Mouse (Mus musculus): ENCODE results near the gene Gm49711.
"Not testable (repeated sequence)": the region's sequence is repeated elsewhere in the genome, so short reads cannot be mapped to it uniquely, and the experiment has no call there.

Gene Gm49711

GRCm38 (mm10) chr16:92179306-92179705 is 121.2 kb downstream of the Gm49711 start:
- DNase-seq (ENCODE audit: low spot score in 2 of 2): no peak

DNA sequence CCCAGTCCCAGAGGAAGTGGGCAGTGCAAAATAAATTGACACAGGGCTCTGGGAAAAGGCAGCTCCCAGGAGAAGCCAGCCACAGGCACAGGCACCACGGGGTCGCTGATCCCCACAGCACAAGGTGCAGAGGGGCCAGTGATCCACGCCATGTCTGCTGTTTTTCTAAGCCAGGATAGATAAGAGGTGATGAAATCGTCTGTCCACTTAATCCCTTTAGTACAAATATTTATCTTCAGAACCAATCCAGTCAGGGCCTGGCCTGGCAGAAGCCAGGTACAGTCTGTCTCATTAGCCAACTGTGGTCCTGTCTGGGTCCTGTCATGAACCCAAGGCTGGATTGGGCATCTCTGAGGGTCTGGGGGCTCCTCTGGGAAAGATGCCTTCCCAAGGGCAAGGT is 125.4 kb downstream of the Gm49711 start:
- no peak for DNase-seq (ENCODE audit: low spot score in 2 of 2)

DNA sequence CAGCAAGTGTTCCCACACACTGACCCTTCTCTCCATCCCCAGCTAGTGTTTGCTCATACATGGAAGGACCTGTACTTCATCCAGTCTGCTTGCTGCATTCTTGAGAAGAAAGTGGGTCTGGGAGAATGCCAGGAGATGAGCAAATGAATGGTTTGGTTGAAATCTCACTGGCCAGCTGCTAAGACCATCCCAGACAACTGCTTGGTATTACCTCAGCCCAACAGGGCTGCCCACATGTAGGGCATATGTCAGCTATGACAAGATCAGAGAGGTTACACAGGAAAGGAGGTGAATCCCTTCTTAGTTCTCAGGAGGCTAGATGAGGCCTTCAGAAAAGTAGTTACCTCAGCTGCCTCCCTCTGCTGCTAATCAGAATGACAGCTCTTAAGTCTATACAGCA is 132.5 kb downstream of the Gm49711 start:
- DNase-seq (ENCODE audit: low spot score in 2 of 2): no peak

DNA sequence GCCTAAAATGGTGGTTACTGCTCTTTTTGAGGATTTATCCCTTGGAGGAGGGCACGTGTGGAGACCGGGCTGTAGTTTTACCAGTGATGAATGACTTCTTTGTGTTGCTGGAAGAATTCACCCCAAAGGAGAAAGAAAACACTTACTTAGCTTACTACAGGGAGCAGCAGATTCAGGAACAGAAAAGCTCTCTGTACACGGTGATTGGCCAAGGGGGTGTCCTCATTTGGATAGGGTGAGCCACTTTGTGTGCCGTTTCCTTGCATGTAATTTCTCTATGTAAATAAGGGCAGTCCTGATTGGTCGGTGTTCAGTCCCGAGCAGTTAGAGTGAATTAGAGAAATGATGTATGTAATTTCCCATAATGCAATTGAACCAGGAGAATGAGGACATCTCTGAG is 137.0 kb downstream of the Gm49711 start:
- no peak for DNase-seq (ENCODE audit: low spot score in 2 of 2)

DNA sequence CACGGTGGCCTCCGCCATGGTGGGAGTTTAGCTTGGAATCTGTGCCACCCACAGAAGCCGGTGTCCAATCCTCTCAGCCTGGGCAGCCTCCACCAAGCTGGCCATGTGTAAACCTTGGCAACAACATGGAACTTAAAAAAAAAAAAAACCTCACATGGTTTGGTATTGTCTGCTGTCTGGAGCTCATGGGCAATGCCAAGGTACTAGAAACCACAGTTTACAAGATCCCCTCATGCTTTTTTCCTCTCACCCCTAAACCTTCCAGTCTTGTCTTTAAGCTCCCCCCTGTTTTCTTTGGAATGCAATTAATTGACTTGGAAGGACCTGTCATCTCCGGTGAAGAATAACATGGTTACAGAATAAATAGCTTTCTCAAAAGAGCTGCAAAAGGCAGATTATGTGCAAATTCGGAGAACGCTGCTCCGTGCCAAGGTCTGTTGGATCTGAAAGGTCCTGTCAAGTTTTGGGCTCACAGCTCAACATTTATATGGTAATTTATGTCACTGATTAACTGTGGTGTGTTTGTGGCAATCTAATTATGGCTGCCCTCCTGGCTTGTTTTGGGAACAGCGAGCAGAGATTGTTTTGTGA is 138.7 kb downstream of the Gm49711 start:
- no peak for DNase-seq (ENCODE audit: low spot score in 2 of 2)

DNA sequence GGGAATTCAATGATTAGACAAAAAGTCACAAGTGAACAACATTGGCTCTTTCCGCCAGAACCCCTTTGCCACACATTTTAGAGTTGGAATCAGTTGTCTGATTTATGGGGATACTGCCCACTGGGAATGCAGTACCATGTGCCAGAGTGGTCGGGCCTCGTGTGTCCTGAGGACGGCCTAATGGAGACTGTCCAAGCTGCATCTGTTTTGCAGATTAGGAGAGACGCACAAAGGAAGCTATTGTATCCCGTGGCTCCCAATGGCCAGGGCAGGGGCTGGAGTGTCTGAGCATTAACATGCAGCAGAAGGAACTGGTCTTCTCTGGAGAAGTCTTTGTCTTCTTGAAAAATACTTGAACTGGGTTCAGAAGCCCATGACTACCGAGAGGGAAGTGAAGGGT is 142.5 kb downstream of the Gm49711 start:
- no peak for DNase-seq (ENCODE audit: low spot score in 2 of 2)

DNA sequence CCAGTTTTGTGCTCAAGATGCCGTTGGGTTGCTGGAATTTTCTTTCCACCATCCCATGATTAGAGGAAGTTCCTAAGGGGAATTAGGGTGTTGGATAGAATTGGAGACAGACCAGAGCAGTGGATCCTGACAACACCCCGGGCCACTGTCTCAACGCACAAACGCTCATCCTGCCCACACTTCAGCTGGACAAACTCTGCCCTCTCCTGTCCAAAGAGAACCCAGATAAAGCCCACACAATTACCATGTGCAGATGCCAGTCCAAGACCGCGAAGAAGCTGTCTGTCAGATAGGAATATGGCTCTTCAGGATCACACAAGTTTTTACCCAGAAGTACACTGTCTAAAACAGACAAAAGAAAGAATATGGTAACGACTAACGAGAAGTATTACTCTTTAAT is 145.5 kb downstream of the Gm49711 start:
- DNase-seq (ENCODE audit: low spot score in 2 of 2): no peak

DNA sequence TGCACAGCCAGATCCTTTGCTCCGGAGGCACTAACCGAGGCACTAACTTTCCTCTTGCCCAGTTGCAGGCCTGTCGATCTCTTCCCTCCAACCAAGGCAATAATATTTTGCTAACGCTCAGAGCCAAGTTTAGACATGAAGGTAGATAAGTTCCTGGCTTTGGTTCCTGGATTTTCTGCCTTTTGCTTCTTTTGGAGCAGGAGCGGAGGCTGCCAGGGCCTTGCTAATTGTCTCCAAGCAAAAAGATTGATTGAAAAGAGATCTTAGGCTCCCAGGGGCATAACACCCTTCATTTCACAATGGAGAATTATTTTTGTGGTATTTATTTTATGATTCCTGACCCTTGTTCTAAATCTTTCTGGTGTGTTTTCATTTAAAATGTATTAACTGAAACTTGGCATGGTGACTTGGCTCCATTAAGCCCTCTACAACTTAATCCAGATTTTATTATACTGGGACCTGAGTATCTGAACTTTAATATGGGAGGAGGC is 151.2 kb downstream of the Gm49711 start:
- DNase-seq (ENCODE audit: low spot score in 2 of 2): no peak

DNA sequence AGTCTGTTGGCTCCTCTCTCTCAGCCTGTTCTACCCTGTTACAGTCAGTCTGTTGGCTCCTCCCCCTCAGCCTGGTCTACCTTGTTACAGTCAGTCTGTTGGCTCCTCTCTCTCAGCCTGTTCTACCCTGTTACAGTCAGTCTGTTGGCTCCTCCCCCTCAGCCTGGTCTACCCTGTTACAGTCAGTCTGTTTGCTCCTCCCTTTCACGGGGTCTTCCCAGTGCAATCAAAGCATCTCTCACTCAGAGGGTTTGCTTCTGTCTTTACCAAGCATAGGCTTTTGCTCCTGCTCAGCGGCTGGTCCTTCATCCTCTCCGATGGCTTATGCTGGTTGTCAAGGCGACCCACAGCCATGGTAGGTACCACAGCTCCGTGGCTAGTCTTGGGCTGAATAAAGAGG is 152.2 kb downstream of the Gm49711 start:
- DNase-seq (ENCODE audit: low spot score in 2 of 2): not testable (repeated sequence)

DNA sequence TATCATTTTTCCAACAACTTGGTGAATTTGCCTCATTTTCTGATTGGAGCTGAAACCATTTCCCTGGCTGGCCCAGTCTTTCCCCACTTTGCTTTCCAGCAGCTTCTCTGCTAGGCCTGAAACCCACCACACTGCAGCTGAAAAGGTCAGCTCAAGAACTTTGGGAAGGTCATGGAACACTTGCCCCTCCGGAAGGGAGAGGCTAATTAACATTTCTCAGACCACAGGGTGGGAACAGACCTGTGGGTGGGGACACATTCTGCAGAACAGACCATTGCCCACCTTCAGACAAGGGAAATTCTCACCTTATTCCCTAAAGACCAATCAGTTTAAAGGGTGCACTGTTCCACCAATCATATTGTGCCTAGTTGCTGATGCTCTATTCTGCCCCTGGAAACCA is 155.8 kb downstream of the Gm49711 start:
- not testable (repeated sequence) for DNase-seq (ENCODE audit: low spot score in 2 of 2)

DNA sequence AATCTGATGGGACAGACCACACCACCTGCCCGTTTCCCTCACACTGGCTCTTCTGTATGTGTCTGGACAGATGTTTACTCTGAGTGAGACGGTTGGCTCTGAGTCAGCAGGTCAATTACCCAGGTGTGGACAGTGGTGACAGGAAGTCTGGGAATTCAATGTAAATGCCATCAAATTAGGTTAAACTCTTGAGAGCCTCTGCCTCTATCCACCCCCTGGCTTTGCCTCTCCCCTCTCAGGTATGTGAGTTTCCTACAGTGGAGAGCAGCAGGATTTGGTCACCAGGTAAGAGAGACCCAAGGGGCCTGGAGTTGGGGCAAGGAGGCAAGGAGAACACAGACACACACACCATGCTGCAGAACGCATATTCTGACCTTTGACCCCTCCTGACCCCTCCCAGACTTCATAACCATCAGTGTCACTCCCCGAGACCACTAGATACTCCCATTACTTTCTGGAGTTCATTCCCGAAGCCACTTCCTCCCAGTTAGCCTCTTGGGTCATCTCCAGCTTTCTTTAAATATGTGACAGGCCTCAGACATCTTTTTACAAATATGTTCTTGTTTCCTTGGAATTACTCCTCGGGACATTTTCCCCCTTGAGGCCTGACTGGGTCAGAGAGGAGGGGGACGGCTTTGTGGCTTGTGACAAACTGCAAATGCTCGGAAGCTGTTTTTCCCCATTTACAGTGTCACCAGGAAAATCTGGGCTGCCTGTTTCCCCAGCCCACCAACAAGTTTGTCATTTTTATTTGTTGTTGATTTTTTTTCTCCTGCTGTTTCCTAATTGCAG is 157.7 kb downstream of the Gm49711 start:
- DNase-seq (ENCODE audit: low spot score in 2 of 2): no peak

DNA sequence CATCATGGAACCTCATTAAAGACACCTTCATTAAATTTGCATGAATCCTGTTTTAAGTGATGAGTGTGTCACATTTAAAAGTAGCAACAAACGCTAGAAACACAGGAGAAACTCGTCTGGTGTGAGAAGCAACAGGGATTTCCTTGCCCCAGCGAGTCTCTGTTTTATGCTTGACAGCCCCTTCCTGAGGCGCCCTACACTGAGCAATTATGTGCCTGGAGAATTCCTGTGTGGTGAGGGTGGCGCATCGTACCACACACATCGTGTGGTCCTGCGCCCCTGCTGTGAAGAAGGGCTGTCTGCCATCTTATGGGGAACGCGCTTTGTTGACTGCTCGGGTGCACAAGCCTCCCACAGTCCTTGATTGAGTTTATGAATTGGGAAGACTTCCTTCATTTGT is 162.6 kb downstream of the Gm49711 start:
- DNase-seq (ENCODE audit: low spot score in 2 of 2): no peak

GRCm38 (mm10) chr16:92228332-92228919 is 170.3 kb downstream of the Gm49711 start:
- no peak for DNase-seq (ENCODE audit: low spot score in 2 of 2)

GRCm38 (mm10) chr16:92230476-92230931 is 172.4 kb downstream of the Gm49711 start:
- DNase-seq (ENCODE audit: low spot score in 2 of 2): no peak

- DNase-seq (ENCODE audit: low spot score in 2 of 2): no peak
Observed at GRCm38 (mm10) chr16:92234530-92234929, 176.4 kb downstream of the Gm49711 start.

DNA sequence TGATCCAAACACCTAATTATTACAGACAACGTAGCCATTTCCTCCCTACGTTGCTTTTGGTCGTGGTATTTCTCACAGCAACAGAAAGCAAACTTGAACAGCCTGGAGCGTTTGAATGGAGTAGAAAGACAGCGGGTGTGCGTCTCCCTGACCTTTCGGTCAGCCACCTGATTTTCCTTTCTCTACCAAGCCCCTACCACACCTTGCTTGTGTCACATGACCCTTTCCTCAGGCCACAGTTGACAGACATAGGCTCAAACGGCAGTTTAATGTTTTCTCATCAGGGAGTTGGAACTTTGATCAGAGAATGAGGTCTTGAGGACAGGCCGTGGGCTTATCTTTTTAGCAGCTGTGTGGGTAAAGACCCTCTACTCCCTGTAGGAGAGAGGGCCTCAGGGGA is 177.1 kb downstream of the Gm49711 start:
- DNase-seq (ENCODE audit: low spot score in 2 of 2): no peak

Measured in natural killer cell, adult 2 months (primary cell).